Mouse (Mus musculus) fat pad, adult 2 months (tissue): ENCODE results near the gene Sorbs1.
A peak's percentile ranks its signal among the peaks of the same experiment; 100 is the strongest.
"Not testable (repeated sequence)": the region's sequence is repeated elsewhere in the genome, so short reads cannot be mapped to it uniquely, and the experiment has no call there.

Source experiments
- DNase-seq: peaks from one replicate; pipeline ENCODE4 v3.0.0-alpha.2; 2011; ENCODE audit warnings: low read depth, low spot score; ENCODE audit errors: extremely low read depth

Sorbs1 gene

DNA sequence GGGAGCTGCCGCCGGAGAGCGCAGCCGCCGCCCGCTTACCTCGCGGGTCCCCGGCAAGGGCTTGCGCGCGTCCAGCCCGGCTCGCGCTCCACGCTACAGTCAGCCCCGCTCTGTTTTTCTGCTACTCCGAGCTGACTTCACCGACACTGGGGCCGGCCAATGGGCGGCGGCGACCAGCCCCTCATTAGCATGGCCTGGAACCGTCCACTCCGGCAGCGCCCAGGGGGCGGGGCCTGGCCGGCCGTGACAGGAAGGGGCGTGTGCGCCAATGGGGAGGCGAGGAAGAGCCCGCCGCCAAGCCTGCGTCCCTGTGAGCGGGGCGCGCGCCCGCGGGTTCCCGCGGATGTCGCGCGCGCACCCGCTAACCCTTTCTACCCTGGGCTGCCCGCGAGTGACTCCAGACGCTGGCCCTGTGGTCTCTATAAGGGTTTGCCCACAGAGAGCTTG, at the start of gene Sorbs1:
Sorbs1 (minus strand) TSS at position 148 of the 447 bp plus-strand sequence.
- peak; percentile 30 for DNase-seq

DNA sequence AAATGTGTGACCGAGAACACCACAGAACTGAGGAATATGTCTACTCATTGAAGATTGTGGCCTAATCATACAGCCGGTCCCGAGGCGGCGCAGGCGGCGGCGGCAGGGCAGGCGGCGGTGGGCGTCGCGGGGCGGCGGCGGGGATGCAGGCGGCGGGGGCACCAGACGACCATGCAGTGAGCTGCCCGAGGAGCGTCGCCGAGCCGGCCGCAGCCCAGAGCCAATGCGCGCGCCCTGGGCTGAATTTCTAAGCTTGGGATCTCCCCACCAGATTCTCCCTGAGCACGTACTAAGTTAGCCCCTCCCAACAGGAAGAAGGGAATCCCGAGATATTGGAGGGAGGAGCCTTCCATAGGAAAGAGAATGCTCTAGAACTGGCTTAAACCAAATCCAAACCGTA, 47.9 kb upstream of the Sorbs1 start:
- not testable (repeated sequence) for DNase-seq

DNA sequence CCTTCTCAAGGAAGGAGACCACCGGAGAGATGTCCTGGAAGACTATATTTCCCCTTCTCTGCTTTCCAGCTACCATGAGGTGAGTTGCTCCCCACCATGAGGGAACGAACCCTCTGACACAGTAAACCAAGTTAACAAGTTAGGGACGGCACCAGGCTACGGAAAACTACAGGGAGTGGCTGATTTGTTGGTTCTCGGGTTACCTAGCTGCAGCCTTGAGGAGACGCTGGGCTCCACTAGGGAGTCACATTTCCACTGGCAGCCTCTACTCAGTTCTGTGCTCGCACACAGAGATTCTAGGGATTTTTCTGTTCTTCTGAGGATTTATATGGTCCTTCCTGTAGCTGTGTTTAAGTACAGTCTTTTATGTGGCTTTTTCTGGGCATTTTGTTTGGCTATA, 42.5 kb upstream of the Sorbs1 start:
- DNase-seq = no peak

DNA sequence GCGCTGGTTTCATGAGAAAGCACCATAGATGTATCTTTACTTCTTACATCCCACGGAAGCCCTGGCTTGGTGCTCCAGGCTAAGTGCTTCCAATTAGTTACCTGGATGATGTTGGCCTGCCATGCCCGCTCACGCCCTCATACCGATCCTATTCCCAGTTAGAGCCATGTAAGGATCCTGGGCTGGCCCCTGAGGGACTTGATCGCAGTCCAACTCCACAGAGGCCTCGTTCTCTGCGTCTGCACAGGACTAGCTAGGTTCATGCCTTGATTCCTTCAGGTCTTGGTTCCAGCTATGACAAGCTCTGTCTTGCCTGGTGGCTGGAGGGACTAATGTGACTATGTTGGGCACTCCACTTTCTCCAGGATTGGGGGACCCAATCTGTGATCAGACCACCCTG, 41.6 kb upstream of the Sorbs1 start:
- DNase-seq = peak; percentile 67

DNA sequence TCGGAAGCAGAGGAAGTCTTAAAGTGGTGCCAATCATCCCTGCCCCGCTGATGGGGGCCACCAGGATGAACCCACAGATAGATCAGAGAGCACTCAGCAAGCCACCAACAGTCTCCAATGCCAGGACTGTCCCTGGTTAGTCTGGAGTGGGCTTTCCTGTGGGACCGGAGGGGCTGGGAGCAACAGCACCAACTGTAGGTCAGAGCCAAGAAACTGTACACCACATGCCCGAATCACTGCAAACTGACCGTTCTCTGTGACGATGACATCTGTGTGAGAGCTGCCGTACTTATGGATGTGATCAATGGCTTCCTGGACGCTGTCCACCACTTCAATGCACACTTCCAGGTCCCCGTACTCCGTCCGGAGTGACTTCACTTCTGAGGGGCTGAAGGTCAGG, 40.8 kb upstream of the Sorbs1 start:
- no peak for DNase-seq

DNA sequence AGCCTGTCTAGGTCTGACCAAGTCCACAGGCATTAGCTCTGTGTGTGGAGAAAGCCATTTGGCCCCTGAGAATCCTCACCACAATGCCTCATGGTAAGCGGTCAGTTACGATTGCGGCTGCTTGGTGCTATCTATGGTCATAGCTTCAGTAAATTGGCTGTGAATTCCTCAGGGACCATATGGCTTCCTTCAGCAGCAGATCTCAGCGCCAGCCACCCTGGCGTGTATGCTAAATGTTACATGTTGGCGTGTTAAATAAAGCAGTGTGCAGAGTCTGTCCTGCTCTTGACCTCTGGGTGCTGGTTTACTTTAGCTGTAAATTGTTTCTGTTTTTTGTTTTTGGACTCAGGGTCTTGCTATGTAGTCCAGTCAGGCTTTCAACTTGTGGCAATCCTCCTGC, 40.3 kb upstream of the Sorbs1 start:
- DNase-seq = no peak

DNA sequence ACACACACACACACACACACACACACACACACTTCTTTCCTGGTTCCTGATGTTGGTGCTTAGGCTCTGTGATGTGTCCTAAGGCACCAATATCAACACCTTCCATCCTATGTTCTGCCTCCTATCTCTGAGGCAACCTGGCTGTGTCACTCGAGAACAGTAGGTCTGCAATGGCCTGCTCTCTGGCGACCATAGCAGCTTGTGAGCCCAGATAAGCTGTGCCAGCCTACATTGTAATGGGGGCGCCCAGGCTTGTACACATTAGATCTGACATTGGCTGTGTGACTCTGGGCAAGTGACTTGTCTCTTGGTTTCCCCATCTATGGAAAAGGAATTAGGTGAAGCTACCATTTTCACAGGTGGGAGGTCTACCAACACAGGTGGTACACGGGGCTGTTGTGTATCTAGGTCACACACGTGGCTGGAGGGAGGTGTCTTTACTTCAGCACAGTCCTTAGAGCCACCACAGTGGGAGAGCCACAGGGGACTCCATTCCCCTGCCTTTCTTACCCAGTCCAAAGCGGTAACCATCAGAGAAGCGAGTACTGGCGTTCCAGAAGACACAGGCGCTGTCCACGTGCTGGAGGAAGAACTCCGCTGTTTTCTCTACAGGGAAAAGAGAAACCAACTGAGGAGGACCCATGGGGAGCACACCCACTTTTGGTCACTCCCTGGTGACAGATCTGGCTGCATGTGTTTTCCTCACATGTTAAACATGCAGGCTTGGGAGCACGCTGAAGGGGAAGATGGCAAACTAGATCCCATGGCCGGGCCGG, 39.6 kb upstream of the Sorbs1 start:
- no peak for DNase-seq

DNA sequence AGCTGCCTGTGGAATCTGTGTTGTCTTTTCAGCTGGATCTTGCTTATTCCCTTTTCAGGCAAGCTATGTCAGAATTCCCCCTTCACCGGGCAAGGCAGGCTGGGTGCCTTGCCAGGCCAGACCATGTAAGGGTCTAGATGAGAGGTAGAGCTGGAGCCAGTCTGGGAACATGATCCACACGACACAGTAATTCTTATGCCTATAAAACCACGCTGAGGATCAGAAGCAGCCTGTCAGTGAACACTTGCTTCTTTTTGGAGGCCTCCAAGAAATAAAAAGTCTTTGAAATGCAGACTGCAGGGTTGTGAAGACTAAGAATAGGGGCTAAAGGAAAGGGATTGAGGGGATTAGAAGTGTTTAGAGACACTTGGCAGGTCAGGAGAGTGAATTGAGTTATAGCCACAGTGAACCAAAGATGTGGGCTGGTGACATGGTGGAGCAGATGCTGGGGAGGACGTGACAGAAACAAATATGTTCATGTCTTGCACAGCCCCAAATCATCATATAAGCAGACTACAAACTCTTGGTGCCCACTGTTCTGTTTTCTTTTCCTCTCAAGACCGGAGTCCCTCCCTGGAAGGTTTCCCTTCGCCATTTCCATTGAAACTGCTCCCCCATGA, 36.0 kb upstream of the Sorbs1 start:
- DNase-seq = no peak

DNA sequence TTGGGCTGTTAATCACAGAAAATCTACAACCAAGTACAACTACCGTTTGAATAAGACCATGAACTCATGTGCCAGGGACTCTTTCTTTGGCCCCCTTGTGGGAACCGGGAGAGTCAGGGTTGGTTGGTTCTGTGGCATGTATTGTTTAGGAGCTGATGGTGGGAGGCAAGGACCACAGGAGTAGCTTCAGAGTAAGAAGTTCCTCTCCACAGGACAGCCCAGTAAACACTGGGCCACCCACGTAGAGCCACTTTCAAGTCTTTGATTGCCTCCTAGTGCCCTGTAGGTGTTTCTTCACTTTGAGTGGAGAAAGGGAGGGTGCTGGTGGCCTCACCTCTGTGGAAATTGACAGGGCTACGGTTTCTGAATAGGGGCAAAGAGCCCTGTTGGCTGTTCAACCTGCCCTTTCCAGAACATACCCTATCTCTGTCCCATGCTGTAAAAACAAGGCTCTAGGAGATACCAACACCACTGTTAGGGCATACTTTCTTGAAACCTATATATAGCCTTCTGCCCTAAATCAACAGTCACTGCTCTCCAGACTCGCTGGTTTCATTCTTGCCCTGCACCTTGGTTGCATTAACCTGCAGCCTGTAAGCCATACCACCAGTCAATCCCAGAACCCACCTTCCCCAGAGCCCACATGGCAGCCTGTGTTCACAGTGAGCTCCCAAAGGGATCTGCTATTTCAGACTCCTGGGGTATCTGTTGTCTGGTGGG, 35.4 kb upstream of the Sorbs1 start:
- DNase-seq = no peak

DNA sequence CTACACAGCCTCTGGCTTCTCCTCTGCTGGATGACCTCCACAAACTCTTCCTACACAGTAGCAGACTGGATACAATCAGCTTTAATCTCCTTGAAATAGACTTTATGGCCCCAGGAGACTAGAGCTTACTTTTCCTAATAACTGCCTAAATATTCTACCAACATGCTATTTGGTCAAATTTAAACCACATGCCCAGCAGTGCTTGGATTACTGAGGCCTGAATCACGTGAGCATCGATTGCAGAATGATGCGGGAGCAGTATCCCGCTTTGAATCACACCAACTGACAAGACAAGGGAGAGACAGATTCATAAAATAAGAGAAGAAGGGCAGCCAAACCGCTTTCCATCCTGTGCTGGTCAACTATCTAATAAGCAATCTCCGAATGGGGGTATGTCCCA, 34.8 kb upstream of the Sorbs1 start:
- DNase-seq = no peak

DNA sequence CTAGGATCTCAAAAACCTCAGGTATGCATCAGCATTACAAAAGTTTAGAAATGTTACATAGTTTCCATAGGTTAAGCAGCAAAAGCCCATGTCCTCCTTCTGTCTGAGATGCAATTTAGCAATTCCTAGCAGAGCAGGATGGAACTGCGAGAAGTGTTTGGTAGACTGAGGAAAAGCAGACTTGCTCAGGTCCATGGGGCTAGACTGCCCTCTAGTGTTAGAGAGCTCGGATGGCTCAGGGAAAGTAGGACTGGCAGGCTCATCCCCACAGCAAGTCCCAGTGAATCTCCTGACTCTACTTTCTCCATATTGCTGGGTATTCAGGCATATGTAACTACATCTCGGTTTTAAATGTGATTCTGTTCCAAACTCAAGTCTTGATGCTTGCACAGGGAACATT, 31.3 kb upstream of the Sorbs1 start:
- DNase-seq = no peak

DNA sequence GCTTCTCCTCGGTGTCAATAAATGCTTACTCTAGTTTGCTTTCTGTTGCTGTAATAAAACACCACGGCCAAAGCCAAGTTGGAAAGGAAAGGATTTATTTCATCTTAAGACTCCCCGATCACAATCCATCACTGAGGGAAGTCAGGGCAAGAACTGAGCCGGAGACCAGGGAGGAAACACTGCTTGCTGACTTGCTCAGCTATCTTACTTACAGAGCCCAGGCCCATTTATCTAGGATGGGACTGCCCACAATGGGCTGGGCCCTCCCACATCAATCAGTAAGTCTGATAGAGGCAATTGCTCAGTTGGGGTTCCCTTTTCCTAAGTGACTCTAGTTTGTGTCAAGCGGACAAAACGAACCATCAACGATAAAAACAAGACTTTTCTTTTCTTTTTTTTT, 29.2 kb upstream of the Sorbs1 start:
- no peak for DNase-seq

DNA sequence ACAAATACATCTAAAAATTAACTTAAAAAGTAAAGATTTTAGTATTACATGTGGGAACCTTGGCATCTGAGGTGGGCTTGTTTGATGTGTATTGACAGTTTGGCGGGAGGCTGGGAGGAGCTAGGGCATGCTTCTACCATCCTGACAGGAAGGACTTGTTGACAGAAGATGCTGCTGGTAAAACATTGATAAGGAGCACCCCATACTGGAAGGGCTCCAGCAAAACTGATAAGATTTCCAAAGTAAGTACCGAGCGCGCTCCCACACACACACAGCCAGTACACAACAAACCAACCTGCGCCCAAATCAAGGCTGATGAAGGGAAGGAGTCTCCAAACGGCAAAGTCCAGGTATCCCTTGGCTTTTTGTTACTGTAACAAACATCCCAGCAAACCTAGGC, 22.9 kb upstream of the Sorbs1 start:
- DNase-seq = no peak

DNA sequence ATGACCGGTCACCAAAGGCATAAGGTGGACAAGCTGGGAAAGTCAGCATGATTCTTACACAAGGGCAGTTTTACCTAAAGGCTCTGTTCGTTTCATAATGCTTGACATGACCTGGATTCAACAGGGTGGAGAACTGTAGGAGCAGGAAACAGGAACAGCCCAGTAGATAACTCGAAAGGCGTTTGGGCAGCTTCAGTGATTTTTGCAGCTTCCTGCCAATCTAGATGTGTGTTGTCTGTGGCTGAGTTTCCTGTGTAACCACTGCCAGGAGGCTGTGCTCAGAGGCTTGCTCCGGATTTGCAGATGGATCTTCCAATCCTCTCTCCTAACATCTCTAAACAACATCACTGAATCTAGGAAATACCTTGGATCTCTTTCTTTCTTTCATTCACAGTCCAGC, 18.9 kb upstream of the Sorbs1 start:
- no peak for DNase-seq

DNA sequence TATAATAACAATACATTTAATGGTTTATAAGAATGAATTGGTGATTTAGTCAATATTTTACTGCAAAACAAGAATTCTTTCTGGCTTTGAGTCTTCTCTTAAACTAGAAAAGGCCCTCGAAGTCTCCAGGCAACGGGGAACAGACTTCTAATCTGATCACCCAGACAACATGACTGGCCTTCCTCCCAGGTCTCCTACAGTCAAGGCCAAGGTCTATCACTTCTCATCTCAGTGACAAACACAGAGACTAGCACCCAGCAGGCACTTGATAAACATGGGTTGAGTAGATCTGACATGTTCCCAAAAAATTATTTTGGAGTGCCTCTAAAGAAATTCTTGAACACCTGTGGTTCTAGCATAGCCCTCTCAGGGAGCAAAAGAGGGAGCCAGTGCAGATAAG, 16.7 kb upstream of the Sorbs1 start:
- no peak for DNase-seq

DNA sequence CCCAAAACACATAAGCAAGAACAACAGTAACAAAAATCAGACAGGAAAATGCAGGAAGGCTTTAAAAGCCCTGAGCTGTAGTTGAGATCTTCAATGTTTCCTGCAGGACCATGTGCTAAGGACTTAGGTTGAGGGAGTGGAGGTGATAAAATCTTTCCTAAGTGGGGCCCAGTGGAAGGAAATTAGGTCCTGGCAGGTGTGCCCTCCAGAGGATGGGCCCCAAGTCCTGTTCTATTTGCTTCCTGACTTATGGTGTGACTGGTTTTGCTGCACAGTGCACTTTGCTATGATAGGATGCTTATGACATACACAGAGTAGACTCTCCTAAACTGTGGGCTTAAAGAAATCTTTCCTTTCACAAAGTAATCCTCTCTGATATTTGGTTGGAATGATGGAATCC, 14.7 kb upstream of the Sorbs1 start:
- DNase-seq = no peak

DNA sequence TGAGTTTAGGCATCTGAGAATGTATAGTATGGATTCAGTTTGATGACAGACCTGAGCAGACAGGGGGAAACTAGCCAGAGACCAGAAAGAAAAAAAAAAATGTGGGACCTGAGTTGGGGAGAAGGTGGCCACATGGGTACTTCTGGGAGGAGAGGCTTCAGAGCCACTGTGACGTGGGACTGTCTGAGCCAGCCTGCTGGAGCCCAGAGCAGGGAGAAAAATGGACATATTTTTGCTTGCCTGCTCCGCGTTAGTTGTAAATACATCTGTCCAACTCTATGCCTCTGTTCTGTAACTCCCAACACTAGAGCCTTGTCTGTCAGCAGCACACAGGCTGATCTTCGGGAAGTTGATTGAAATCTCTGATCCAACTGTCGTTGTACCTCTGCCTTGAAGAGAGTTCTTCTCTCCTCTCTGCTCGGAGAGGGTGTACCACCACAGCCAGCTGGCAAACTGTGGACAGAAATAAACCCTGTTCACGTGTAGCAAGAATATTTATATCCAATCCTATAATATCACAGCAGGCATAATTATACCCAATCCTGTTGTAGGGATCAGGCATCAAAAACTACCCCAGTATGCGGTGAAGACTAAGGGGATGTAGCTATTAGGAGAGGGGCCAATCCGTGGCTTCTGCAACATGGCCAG, 12.9 kb upstream of the Sorbs1 start:
- DNase-seq = no peak

DNA sequence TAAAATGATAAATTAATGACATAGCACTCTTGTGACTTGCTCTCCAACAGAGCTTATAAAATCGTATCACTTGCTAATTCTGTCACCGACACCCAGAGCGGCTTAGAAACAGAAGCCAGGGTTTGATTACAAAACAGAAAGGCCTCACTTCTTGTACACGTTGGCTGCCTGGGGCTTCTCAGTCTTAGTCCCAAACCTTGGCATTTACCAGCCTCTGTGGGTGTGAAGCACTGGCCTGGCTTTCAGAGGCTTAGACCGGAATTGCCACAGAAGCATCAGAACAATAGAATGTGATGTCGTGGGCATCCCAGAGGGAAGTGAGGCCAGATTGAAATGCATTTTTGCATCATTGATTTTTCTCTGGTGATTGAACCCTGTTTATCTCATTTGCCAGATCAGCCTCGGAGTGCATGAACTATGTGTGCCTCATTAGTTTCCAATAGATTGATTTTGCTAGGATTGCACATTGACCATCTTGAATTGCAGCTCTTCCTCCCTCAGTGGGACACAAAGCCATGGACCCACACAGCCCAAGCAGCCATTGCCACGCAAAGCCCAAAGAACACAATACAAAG, 9.9 kb upstream of the Sorbs1 start:
- peak; percentile 63 for DNase-seq

DNA sequence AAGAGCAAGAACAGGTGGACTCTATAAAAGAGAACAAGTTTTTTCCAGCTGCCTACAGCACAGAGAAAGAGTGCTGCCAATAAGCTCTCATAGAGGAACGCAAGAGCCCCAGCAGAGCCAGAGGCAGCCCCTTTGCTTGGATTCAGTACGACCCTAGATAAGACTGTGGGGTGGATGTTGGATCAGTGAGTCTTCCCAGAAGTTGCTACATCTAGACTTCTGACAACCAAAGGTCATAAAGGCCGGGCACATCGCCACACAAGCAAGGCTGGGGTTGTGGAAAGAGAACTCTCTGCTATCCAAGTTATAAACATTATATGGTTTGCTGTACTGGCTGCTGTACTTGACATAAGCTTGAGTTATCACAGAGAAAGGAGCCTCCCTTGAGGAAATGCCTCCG, 6.8 kb upstream of the Sorbs1 start:
- no peak for DNase-seq

DNA sequence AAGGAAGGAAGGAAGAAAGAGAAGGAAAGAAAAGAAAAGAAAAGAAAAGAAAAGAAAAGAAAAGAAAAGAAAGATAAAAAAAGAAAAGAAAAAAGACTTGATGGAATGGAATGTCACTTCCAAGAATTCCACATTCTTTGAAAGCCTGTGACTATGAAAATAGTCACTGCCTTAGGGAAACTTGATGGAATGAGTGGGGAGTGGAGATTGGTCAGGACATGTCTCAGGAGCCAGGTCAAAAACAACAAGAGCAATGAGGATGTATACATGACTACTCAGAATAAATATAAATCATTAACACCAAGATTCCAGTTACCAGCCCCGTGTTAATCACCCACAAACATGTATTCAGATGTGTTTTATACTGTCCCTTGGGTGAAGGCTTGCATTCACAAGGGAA, 5.1 kb upstream of the Sorbs1 start:
- DNase-seq = no peak

DNA sequence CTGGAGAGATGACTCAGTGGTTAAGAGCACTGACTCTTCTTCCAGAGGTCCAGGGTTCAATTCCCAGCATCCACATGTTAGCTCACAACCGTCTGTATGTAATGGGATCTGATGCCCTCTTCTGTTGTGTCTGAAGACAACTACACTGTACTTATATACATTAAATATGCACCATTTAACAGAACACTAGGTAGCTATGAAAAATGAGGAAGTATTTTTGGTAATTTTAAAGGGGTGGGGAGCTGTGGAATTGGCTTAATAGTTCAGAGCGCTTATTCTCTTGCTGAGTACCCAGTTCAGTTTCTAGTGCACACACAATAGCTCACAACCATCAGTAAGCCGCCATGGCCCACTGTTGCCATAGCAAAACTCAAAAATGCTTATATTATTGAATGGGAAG, 2.0 kb upstream of the Sorbs1 start:
- no peak for DNase-seq
